Mouse (Mus musculus) hindbrain, postnatal 0 days (tissue): ENCODE results near the gene Phactr4. TPM values are rescaled to one million over a fixed set of nuclear protein-coding genes. Genes with fewer than 3 reads are reported as not detected.

ENCODE experiments used
- ATAC-seq: fragments of 200-750 bp; cut with Nextera tagmentation; 2 replicates; pipeline ENCODE4 v1.8.0; 2017; ENCODE audit warnings: mild to moderate bottlenecking, moderate TSS enrichment, moderate library complexity
- DNase-seq: peaks from one replicate; pipeline ENCODE4 v3.0.0-alpha.2; 2015; ENCODE audit warnings: low spot score
- H3K27ac ChIP-seq: fragments of 300-500 bp; sonication (generic); 2 replicates; pipeline ENCODE4 v1.5.1; 2014; ENCODE audit warnings: mild to moderate bottlenecking
- H3K27me3 ChIP-seq: fragments of 300-500 bp; sonication (generic); 2 replicates; pipeline ENCODE4 v1.6.1; 2014; ENCODE audit warnings: low read length, mixed read lengths; ENCODE audit not compliant: insufficient read depth
- H3K36me3 ChIP-seq: fragments of 300-500 bp; sonication (generic); 2 replicates; pipeline ENCODE4 v1.6.1; 2014; ENCODE audit warnings: low read length, mixed read lengths; ENCODE audit not compliant: insufficient read depth
- H3K4me1 ChIP-seq: fragments of 300-500 bp; sonication (generic); 2 replicates; pipeline ENCODE4 v1.6.1; 2014; ENCODE audit warnings: antibody characterized with exemption, low read length, mixed read lengths; ENCODE audit not compliant: insufficient read depth
- H3K4me2 ChIP-seq: fragments of 300-500 bp; sonication (generic); 2 replicates; pipeline ENCODE4 v1.6.1; 2014; ENCODE audit warnings: low read depth, mild to moderate bottlenecking, low read length, moderate library complexity, mixed read lengths
- H3K4me3 ChIP-seq: fragments of 300-500 bp; sonication (generic); 2 replicates; pipeline ENCODE4 v1.5.1; 2014; ENCODE audit warnings: low read length
- H3K9ac ChIP-seq: fragments of 300-500 bp; sonication (generic); replicated peaks from 2 replicates; pipeline ENCODE4 v1.6.1; 2014; ENCODE audit warnings: mild to moderate bottlenecking, low read length, moderate library complexity, mixed read lengths
- H3K9me3 ChIP-seq: fragments of 300-500 bp; sonication (generic); 2 replicates; pipeline ENCODE4 v1.6.1; 2016; ENCODE audit warnings: low read length, mixed read lengths
- CTCF ChIP-seq: IDR thresholded peaks from 2 replicates; pipeline ENCODE4 v1.5.1; 2016; ENCODE audit warnings: antibody characterized with exemption, control low read depth, low read depth
- WGBS: fragments of 180-500 bp; shearing (Covaris S2); extraction: QIAGEN DNeasy Blood & Tissue Kit; methylation state at CpG from one replicate; pipeline ENCODE4 v1.1.7; 2014; 5-methylcytosine and 5-hydroxymethylcytosine counted together
- polyA plus RNA-seq: library from polyadenylated mRNA; unstranded; fragments of >200 nt; fragmentation: Nextera tagmentation; extraction: Ambion mirVana; gene quantifications from 2 replicates; pipeline ENCODE4 v1.2.1, GENCODE M21; 2015
- total RNA-seq: library from RNA; depleted of rRNA; stranded (reverse); fragments of >200 nt; gene quantifications from 2 replicates; pipeline ENCODE4 v1.2.3, GENCODE M21; 2014

The Phactr4 gene
- total and polyA plus RNA-seq, 2 experiments from 2014 or later: 4.0 to 5.2 TPM

GRCm38 (mm10) chr4:132391063-132391740 lies 31.1 kb downstream of the Phactr4 start:
- Histone ChIP-seq H3K9me3 (no peaks in the 10 kb centered on the region), H3K36me3 (no peaks in the 10 kb centered on the region), H3K4me1 (no peaks in the 10 kb centered on the region), H3K27me3 (no peaks in the 10 kb centered on the region), H3K4me3 (no peak overlapping the region), H3K4me2 (no peak overlapping the region), H3K27ac (no peak overlapping the region), H3K9ac (no peak overlapping the region)
- DNase-seq: no peak
- WGBS: 94% methylated on average over 8 of the region's 8 CpGs
- ATAC-seq: no peak
- no peak for TF ChIP-seq CTCF

- WGBS: 90% methylated on average over 4 of the region's 4 CpGs
Observed at GRCm38 (mm10) chr4:132389302-132389701, 33.0 kb downstream of the Phactr4 start.

GRCm38 (mm10) chr4:132387617-132388016 lies 34.7 kb downstream of the Phactr4 start:
- WGBS: 84% methylated on average over 5 of the region's 5 CpGs
- ATAC-seq (no peak), DNase-seq (no peak)
- no peak for TF ChIP-seq CTCF
- Histone ChIP-seq H3K36me3 (no peaks in the 10 kb centered on the region), H3K9ac (no peak overlapping the region), H3K27ac (no peak overlapping the region), H3K4me1 (no peaks in the 10 kb centered on the region), H3K4me3 (no peak overlapping the region), H3K27me3 (no peaks in the 10 kb centered on the region), H3K9me3 (no peaks in the 10 kb centered on the region), H3K4me2 (no peak overlapping the region)

More at GRCm38 (mm10) chr4:132389302-132389701, 33.0 kb downstream of the Phactr4 start:
- Histone ChIP-seq H3K27ac (no peak overlapping the region), H3K4me1 (no peaks in the 10 kb centered on the region), H3K27me3 (no peaks in the 10 kb centered on the region), H3K4me3 (no peak overlapping the region), H3K9ac (no peak overlapping the region), H3K9me3 (no peaks in the 10 kb centered on the region), H3K4me2 (no peak overlapping the region), H3K36me3 (no peaks in the 10 kb centered on the region)
- DNase-seq: no peak
- no peak for ATAC-seq
- no peak for TF ChIP-seq CTCF

- Histone ChIP-seq H3K27ac (no peak overlapping the region), H3K4me1 (no peaks in the 10 kb centered on the region), H3K9me3 (no peaks in the 10 kb centered on the region), H3K36me3 (no peaks in the 10 kb centered on the region), H3K4me3 (no peak overlapping the region), H3K9ac (no peak overlapping the region), H3K4me2 (no peak overlapping the region), H3K27me3 (no peaks in the 10 kb centered on the region)
- TF ChIP-seq CTCF: no peak
- 86% methylated on average over 7 of the region's 7 CpGs for WGBS
- DNase-seq (no peak), ATAC-seq (no peak)
Observed at GRCm38 (mm10) chr4:132386846-132387245, 35.4 kb downstream of the Phactr4 start.

- TF ChIP-seq CTCF: no peak
- Histone ChIP-seq H3K27ac (no peak overlapping the region), H3K9ac (no peak overlapping the region), H3K4me1 (no peaks in the 10 kb centered on the region), H3K9me3 (no peaks in the 10 kb centered on the region), H3K27me3 (no peaks in the 10 kb centered on the region), H3K4me2 (no peak overlapping the region), H3K4me3 (no peak overlapping the region), H3K36me3 (no peaks in the 10 kb centered on the region)
- ATAC-seq (no peak), DNase-seq (no peak)
- 75% methylated on average over 8 of the region's 8 CpGs for WGBS
Observed at GRCm38 (mm10) chr4:132385771-132386410, 36.4 kb downstream of the Phactr4 start.

GRCm38 (mm10) chr4:132383455-132383854 lies 38.8 kb downstream of the Phactr4 start:
- no peak for DNase-seq
- no peak for TF ChIP-seq CTCF
- Histone ChIP-seq H3K9ac (no peak overlapping the region), H3K27ac (no peak overlapping the region), H3K4me1 (no peaks in the 10 kb centered on the region), H3K4me3 (no peak overlapping the region), H3K27me3 (no peaks in the 10 kb centered on the region), H3K36me3 (no peaks in the 10 kb centered on the region), H3K4me2 (no peak overlapping the region), H3K9me3 (no peaks in the 10 kb centered on the region)
- 85% methylated on average over 3 of the region's 3 CpGs for WGBS
- no peak for ATAC-seq

- Histone ChIP-seq H3K27ac (no peak overlapping the region), H3K36me3 (peaks cover 4% of the 10 kb centered on the region; the same call in 1 of the 2 replicates), H3K9me3 (no peaks in the 10 kb centered on the region), H3K4me3 (no peak overlapping the region), H3K27me3 (no peaks in the 10 kb centered on the region), H3K9ac (no peak overlapping the region), H3K4me1 (no peaks in the 10 kb centered on the region), H3K4me2 (no peak overlapping the region)
- no peak for ATAC-seq
- WGBS: 87% methylated on average over 4 of the region's 4 CpGs
- no peak for TF ChIP-seq CTCF
- no peak for DNase-seq
Observed at GRCm38 (mm10) chr4:132382296-132382695, 40.0 kb downstream of the Phactr4 start.
